Mouse (Mus musculus) hindbrain, postnatal 0 days (tissue): ENCODE measurements at regions not wholly inside any gene's neighbourhood (a gene's known extent, or its start where the extent isn't known, plus 50 kb on each side); places are given as distances from the start of the nearest gene placed in this dataset.
A peak's percentile ranks its signal among the peaks of the same experiment; 100 is the strongest.

Experiments used
- ATAC-seq: fragments of 200-750 bp; cut with Nextera tagmentation; 2 replicates; pipeline ENCODE4 v1.8.0; 2017; ENCODE audit warnings: mild to moderate bottlenecking, moderate TSS enrichment, moderate library complexity
- DNase-seq: peaks from one replicate; pipeline ENCODE4 v3.0.0-alpha.2; 2015; ENCODE audit warnings: low spot score
- H3K27ac ChIP-seq: fragments of 300-500 bp; sonication (generic); 2 replicates; pipeline ENCODE4 v1.5.1; 2014; ENCODE audit warnings: mild to moderate bottlenecking
- H3K27me3 ChIP-seq: fragments of 300-500 bp; sonication (generic); 2 replicates; pipeline ENCODE4 v1.6.1; 2014; ENCODE audit warnings: low read length, mixed read lengths; ENCODE audit not compliant: insufficient read depth
- H3K36me3 ChIP-seq: fragments of 300-500 bp; sonication (generic); 2 replicates; pipeline ENCODE4 v1.6.1; 2014; ENCODE audit warnings: low read length, mixed read lengths; ENCODE audit not compliant: insufficient read depth
- H3K4me1 ChIP-seq: fragments of 300-500 bp; sonication (generic); 2 replicates; pipeline ENCODE4 v1.6.1; 2014; ENCODE audit warnings: antibody characterized with exemption, low read length, mixed read lengths; ENCODE audit not compliant: insufficient read depth
- H3K4me2 ChIP-seq: fragments of 300-500 bp; sonication (generic); 2 replicates; pipeline ENCODE4 v1.6.1; 2014; ENCODE audit warnings: low read depth, mild to moderate bottlenecking, low read length, moderate library complexity, mixed read lengths
- H3K4me3 ChIP-seq: fragments of 300-500 bp; sonication (generic); 2 replicates; pipeline ENCODE4 v1.5.1; 2014; ENCODE audit warnings: low read length
- H3K9ac ChIP-seq: fragments of 300-500 bp; sonication (generic); replicated peaks from 2 replicates; pipeline ENCODE4 v1.6.1; 2014; ENCODE audit warnings: mild to moderate bottlenecking, low read length, moderate library complexity, mixed read lengths
- H3K9me3 ChIP-seq: fragments of 300-500 bp; sonication (generic); 2 replicates; pipeline ENCODE4 v1.6.1; 2016; ENCODE audit warnings: low read length, mixed read lengths
- CTCF ChIP-seq: IDR thresholded peaks from 2 replicates; pipeline ENCODE4 v1.5.1; 2016; ENCODE audit warnings: antibody characterized with exemption, control low read depth, low read depth
- WGBS: fragments of 180-500 bp; shearing (Covaris S2); extraction: QIAGEN DNeasy Blood & Tissue Kit; methylation state at CpG from one replicate; pipeline ENCODE4 v1.1.7; 2014; 5-methylcytosine and 5-hydroxymethylcytosine counted together

GRCm38 (mm10) chr16:66487194-66487944, 672.3 kb downstream of the Vgll3 start:
- no peak overlapping the region for H3K4me3 ChIP-seq
- no peaks in the 10 kb centered on the region for H3K9me3 ChIP-seq
- no peak overlapping the region for H3K9ac ChIP-seq
- H3K36me3 ChIP-seq: no peaks in the 10 kb centered on the region
- ATAC-seq: no peak
- 57% methylated on average over 10 of the region's 10 CpGs for WGBS
- no peak overlapping the region for H3K27ac ChIP-seq
- no peak overlapping the region for H3K4me2 ChIP-seq
- no peak for DNase-seq
- H3K27me3 ChIP-seq: no peaks in the 10 kb centered on the region
- no peaks in the 10 kb centered on the region for H3K4me1 ChIP-seq
- no peak for TF ChIP-seq CTCF

DNA sequence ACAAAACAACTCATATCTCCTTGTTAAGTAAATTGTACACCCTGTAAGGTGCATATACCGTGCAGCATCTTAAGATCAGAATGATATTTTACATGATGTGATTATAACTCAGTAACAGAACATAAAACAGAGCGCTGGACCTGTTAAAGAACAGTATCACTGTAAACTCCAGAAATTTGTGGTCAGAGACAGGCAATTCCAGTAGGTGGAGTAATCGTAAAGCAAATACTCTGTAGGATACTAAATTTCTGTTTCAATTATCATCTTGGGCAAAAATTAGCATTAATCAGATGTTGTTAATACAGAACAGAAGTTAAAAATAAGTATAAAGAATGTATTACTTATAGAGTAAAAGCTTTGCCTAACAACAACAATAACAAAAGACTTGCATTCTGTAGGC, 680.5 kb downstream of the Vgll3 start:
- Histone ChIP-seq H3K4me3 (no peak overlapping the region), H3K4me2 (no peak overlapping the region), H3K9me3 (no peaks in the 10 kb centered on the region), H3K36me3 (no peaks in the 10 kb centered on the region), H3K27ac (no peak overlapping the region), H3K4me1 (no peaks in the 10 kb centered on the region), H3K27me3 (no peaks in the 10 kb centered on the region), H3K9ac (no peak overlapping the region)
- WGBS: 68% methylated on average over 3 of the region's 3 CpGs
- no peak for ATAC-seq
- DNase-seq: peak; percentile 61
- TF ChIP-seq CTCF: peak; percentile 64
